Mouse (Mus musculus) liver, postnatal 0 days (tissue): Measurements from ENCODE around the gene Ppip5k2. TPM values are rescaled to one million over a fixed set of nuclear protein-coding genes. Genes with fewer than 3 reads are reported as not detected.
A peak's percentile ranks its signal among the peaks of the same experiment; 100 is the strongest.

Experiments used
- ATAC-seq: fragments of 200-750 bp; cut with Nextera tagmentation; 2 replicates; pipeline ENCODE4 v1.8.0; 2017; ENCODE audit warnings: mild to moderate bottlenecking, moderate library complexity
- DNase-seq: peaks from one replicate; pipeline ENCODE4 v3.0.0-alpha.2; 2016
- H3K27ac ChIP-seq: fragments of 300-500 bp; sonication (generic); 2 replicates; pipeline ENCODE4 v1.5.1; 2014; ENCODE audit warnings: antibody characterized with exemption, moderate library complexity, mild to moderate bottlenecking, low read depth
- H3K27me3 ChIP-seq: fragments of 300-500 bp; sonication (generic); 2 replicates; pipeline ENCODE4 v1.6.1; 2014; ENCODE audit warnings: low read length, control low read depth, mixed read lengths; ENCODE audit not compliant: insufficient read depth
- H3K36me3 ChIP-seq: fragments of 300-500 bp; sonication (generic); replicated peaks from 2 replicates; pipeline ENCODE4 v1.6.1; 2014; ENCODE audit warnings: mild to moderate bottlenecking, control low read depth, low read length, moderate library complexity, mixed read lengths; ENCODE audit not compliant: insufficient read depth
- H3K4me1 ChIP-seq: fragments of 300-500 bp; sonication (generic); 2 replicates; pipeline ENCODE4 v1.6.1; 2014; ENCODE audit warnings: antibody characterized with exemption, mild to moderate bottlenecking, control low read depth; ENCODE audit not compliant: insufficient read depth
- H3K4me2 ChIP-seq: fragments of 300-500 bp; sonication (generic); 2 replicates; pipeline ENCODE4 v1.6.1; 2014; ENCODE audit warnings: low read depth, mild to moderate bottlenecking, low read length, moderate library complexity, mixed read lengths
- H3K4me3 ChIP-seq: fragments of 300-500 bp; sonication (generic); 2 replicates; pipeline ENCODE4 v1.5.1; 2014; ENCODE audit warnings: low read depth, low read length
- H3K9ac ChIP-seq: fragments of 300-500 bp; sonication (generic); replicated peaks from 2 replicates; pipeline ENCODE4 v1.6.1; 2014; ENCODE audit warnings: mild to moderate bottlenecking, moderate library complexity
- H3K9me3 ChIP-seq: fragments of 300-500 bp; sonication (generic); 2 replicates; pipeline ENCODE4 v1.6.1; 2016; ENCODE audit warnings: mild to moderate bottlenecking, control low read depth, low read length, mixed read lengths
- CTCF ChIP-seq: sonication (generic); IDR thresholded peaks from 2 replicates; pipeline ENCODE4 v1.5.1; 2016; ENCODE audit warnings: antibody characterized with exemption, low read depth
- EP300 ChIP-seq: IDR thresholded peaks from 2 replicates; pipeline ENCODE4 v1.6.1; 2016; ENCODE audit warnings: antibody characterized with exemption, low read depth, mild to moderate bottlenecking
- WGBS: fragments of 180-500 bp; shearing (Covaris S2); extraction: QIAGEN DNeasy Blood & Tissue Kit; methylation state at CpG from one replicate; pipeline ENCODE4 v1.1.7; 2014; ENCODE audit not compliant: insufficient replicate concordance; 5-methylcytosine and 5-hydroxymethylcytosine counted together
- polyA plus RNA-seq: library from polyadenylated mRNA; unstranded; fragments of >200 nt; fragmentation: Nextera tagmentation; extraction: Ambion mirVana; gene quantifications from 2 replicates; pipeline ENCODE4 v1.2.1, GENCODE M21; 2015

The Ppip5k2 gene
- polyA plus RNA-seq, result 8.1 and 10.1 TPM in 2 replicates

DNA sequence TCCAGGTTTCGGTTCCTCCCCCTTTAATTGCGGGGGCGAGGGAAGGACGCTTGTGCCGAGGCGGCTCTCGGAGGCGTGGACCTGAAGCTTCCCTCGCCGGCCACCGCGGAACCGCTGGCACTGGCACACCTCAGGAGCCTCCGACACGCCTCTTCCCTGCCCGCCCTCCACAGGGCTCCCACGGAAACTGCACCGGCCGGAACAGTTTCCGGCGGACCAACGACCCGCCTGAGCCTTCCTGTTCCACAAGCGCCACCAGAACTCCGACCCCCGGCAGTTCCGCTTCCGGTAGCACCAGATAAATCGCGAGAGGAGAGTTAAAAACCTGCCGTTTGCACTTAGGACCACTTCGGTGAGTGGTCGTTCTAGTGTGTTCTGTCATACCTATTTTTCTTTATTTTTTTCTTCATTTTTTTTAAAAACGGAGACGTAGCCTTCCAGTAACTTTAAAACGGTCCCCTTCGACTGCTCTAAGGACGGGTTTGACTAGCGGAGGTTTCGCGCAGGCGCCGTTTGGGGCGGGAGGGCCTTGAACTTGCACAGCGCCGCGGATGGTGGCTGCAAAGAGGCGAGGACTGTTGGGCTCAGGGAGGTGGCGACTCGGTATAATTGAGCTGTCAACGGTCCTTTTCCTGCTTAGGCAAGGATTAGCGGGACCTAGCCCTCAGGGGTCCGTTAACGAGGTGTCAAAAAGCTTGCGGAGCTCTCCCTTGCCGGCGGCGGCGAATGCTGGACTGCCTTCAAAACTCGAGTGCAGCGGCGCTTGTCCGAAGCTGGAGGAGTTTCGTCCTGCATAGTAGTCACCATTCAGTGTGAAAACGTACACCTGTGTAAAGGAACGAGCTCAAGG is at the start of gene Ppip5k2, which contains the start of gene Gin1:
Gene Ppip5k2, minus strand, starts transcription at position 508 of the 850 bp plus-strand sequence.
Gene Gin1, plus strand, starts transcription at position 269 of the 850 bp plus-strand sequence.
- Histone ChIP-seq H3K36me3 (no peaks in the 10 kb centered on the region), H3K9ac (peak within 1 kb of the TSS; percentile 93), H3K27me3 (no peaks in the 10 kb centered on the region), H3K4me3 (peak within 1 kb of the TSS; percentile 83), H3K4me1 (peaks cover 13% of the 10 kb centered on the region), H3K27ac (peak within 1 kb of the TSS; percentile 99), H3K4me2 (peak within 1 kb of the TSS; percentile 83), H3K9me3 (no peaks in the 10 kb centered on the region)
- peak; percentile 97 for DNase-seq
- ATAC-seq, result peak; percentile 94
- TF ChIP-seq EP300, result peak; percentile 65
- TF ChIP-seq CTCF, result peak; percentile 56
- 2% methylated on average over 66 of the region's 66 CpGs for whole genome bisulfite sequencing

DNA sequence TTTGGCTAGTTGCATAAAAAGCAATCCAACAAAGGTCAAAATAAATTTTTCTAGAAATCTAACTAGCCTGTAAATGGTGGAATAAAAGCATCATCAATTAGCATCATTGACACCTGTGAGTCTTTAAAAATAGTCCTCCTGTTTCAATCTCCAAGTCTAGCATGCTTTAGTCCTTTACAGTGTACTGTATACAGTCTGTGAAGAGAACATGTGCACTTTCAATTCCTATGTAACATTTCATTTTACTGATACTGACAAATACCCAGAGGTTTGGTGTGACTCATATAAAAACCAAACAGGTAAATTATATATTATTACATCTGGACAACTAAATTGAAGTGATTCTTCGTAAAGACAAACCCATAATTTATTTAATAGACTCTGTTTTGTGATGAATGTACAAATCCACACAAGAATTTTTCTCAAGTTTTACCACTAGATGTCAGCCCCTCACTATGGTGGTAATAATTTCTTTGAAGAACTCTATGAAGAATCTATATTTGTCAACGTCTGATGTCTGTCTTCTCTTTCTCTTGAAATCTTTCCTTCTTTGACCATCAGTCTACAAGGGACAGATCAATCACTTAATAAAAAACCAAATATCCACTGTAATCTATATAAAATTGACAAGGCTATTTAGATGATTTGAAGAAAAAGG is 39.2 kb upstream of the Ppip5k2 start:
- Histone ChIP-seq H3K9ac (no peak overlapping the region), H3K4me2 (no peak overlapping the region), H3K9me3 (no peaks in the 10 kb centered on the region), H3K4me3 (no peak overlapping the region), H3K4me1 (no peaks in the 10 kb centered on the region), H3K36me3 (no peaks in the 10 kb centered on the region), H3K27me3 (no peaks in the 10 kb centered on the region), H3K27ac (no peak overlapping the region)
- DNase-seq, result no peak
- WGBS, result 31% methylated on average over 2 of the region's 2 CpGs
- ATAC-seq, result no peak
- TF ChIP-seq CTCF (peak; percentile 52), EP300 (no peak)

DNA sequence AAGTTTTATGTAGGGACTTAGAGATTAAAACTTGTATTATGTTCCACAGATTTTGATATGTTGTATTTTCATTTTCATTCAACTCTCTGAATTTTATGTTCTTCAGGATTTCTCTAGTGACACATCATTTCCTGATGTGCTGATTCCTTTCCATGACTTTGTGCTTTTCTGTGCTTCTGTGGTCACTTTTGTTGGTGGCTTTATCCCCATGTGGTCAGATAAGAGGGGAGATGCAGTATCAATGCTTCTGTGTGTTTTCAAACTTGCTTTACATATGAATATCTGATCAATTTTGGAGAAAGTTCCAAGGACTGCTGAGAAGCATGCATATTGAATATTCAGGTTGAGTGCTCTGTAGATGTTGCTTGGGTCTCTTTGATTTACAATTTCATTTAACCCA is 34.3 kb upstream of the Ppip5k2 start:
- Histone ChIP-seq H3K4me3 (no peak overlapping the region), H3K9me3 (no peaks in the 10 kb centered on the region), H3K27ac (no peak overlapping the region), H3K9ac (no peak overlapping the region), H3K27me3 (no peaks in the 10 kb centered on the region), H3K4me2 (no peak overlapping the region), H3K36me3 (no peaks in the 10 kb centered on the region), H3K4me1 (no peaks in the 10 kb centered on the region)
- TF ChIP-seq EP300 (no peak), CTCF (no peak)
- DNase-seq (no peak), ATAC-seq (no peak)

DNA sequence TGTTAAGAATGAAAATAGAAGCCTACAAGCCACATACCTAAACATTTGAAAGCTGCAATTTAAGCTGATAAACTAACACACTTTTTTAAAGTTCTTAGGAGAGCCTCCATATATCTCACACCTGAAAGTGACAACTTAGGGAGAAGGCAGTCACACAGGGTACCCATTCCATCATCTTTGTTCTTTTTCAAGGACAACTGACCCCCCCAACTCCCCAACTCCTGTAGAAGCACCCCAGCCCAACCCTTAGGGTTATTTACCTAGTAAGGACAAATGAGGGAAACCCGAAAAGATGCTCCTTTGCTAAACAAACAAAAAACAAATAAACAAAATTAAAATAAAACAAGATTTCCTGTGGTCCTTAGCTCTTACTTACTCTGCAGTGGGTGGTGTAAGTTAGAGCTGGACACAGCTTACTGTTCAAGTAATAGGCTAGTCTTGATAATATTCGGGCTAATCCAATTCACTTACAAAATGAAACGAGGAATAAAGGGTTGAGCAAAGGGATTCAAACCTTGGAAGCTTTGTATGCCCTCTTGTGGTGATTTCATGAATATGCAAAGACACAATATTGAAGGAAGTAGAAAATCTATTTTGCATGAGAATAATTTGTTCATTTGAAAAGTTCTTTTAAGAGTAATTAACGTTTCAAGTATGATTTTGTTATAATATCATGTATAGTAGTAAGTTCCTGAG is 32.1 kb upstream of the Ppip5k2 start:
- no peak for DNase-seq
- no peaks in the 10 kb centered on the region for H3K27me3 ChIP-seq
- WGBS, result 29% methylated on average over 4 of the region's 4 CpGs
- peak; percentile 68 for TF ChIP-seq CTCF
- TF ChIP-seq EP300, result no peak
- no peak overlapping the region for H3K4me3 ChIP-seq
- H3K27ac ChIP-seq, result no peak overlapping the region
- no peaks in the 10 kb centered on the region for H3K36me3 ChIP-seq
- H3K9me3 ChIP-seq, result no peaks in the 10 kb centered on the region
- ATAC-seq, result no peak
- H3K4me2 ChIP-seq, result peak overlapping the region; percentile 31
- H3K4me1 ChIP-seq, result no peaks in the 10 kb centered on the region
- no peak overlapping the region for H3K9ac ChIP-seq

DNA sequence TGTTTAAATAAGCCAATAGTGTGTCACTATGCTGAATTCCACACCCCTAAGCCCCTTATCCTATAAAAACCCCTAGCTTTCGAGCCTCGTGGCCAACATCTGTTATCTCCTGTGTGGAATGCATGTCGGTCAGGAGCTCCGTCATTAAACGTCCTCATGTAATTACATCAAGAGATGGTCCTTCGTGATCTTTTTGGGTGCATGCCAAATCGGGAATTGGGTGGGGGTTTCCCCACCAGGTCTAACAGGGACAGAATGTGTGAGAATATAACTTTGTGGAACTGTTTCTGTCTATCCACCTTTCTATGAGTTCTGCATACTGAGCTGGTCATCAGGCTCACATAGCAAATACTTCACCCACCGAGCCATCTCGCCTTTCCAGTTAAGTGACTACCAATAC is 25.7 kb upstream of the Ppip5k2 start:
- H3K36me3 ChIP-seq, result no peaks in the 10 kb centered on the region
- H3K27ac ChIP-seq, result no peak overlapping the region
- no peak overlapping the region for H3K4me3 ChIP-seq
- no peak overlapping the region for H3K4me2 ChIP-seq
- DNase-seq (no peak), ATAC-seq (no peak)
- H3K9me3 ChIP-seq, result no peaks in the 10 kb centered on the region
- H3K4me1 ChIP-seq, result no peaks in the 10 kb centered on the region
- 63% methylated on average over 9 of the region's 9 CpGs for WGBS
- H3K9ac ChIP-seq, result no peak overlapping the region
- no peaks in the 10 kb centered on the region for H3K27me3 ChIP-seq
- TF ChIP-seq CTCF, result no peak
- TF ChIP-seq EP300, result no peak

DNA sequence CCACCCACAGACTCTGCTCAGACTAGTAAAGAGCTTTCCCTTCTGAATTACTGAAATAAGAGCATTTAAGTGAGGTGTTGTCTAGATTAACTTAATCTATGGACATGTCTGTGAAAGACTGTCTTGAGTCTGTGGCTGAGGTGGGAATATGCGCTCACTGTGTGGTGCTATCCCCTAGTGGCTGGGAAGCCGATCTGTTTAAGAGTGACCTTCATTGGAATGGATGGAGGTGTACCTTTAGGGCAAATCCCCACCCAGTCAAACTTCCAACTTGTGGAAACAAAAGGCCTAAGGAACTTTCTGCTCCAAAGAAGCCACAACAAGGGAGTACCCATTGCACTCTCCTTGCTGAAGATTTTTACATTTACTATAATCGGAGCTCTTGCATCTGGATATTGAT is 23.9 kb upstream of the Ppip5k2 start:
- 81% methylated on average over 3 of the region's 3 CpGs for WGBS
- TF ChIP-seq EP300 (no peak), CTCF (no peak)

More for the DNA sequence above, 23.9 kb upstream of the Ppip5k2 start:
- H3K27ac ChIP-seq, result no peak overlapping the region
- ATAC-seq (no peak), DNase-seq (no peak)
- no peaks in the 10 kb centered on the region for H3K9me3 ChIP-seq
- no peaks in the 10 kb centered on the region for H3K4me1 ChIP-seq
- H3K4me2 ChIP-seq, result no peak overlapping the region
- H3K27me3 ChIP-seq, result no peaks in the 10 kb centered on the region
- H3K9ac ChIP-seq, result no peak overlapping the region
- H3K4me3 ChIP-seq, result no peak overlapping the region
- no peaks in the 10 kb centered on the region; the same call in 1 of the 2 replicates for H3K36me3 ChIP-seq
